In genomic region chr1:191317591-191318196, GRCm38 (mm10) we compare ENCODE assay signal across 8 mouse cellular contexts. TPM values are rescaled to one million over a fixed set of nuclear protein-coding genes. Genes with fewer than 3 reads are reported as not detected.
DNase-seq lines count a peak whose midpoint lies in the region; ATAC-seq and TF ChIP-seq lines count a peak whose summit lies in the region.

Nenf (minus strand) TSS chr1:191318194.

- peak within 1 kb of the TSS; percentile 92 for H3K9ac ChIP-seq in kidney, embryonic 14.5 days (ENCODE audit: low read depth, low read length)
- H3K9ac ChIP-seq in liver, embryonic 11.5 days (ENCODE audit: low read depth, low read length), result peak within 1 kb of the TSS; percentile 87
- peak within 1 kb of the TSS; percentile 85 for H3K9ac ChIP-seq in stomach, embryonic 14.5 days (replicated peaks; ENCODE audit: low read depth, low read length)

- WGBS in heart, embryonic 10.5 days, result under 1% methylated on average over 38 of the region's 54 CpGs
- WGBS in kidney, embryonic 14.5 days, result under 1% methylated on average over 53 of the region's 54 CpGs
- under 1% methylated on average over 52 of the region's 54 CpGs for WGBS in liver, embryonic 11.5 days
- WGBS in stomach, embryonic 14.5 days, result under 1% methylated on average over 54 of the region's 54 CpGs

- H3K27me3 ChIP-seq in heart, embryonic 10.5 days (ENCODE audit: insufficient read depth, poor library complexity, severe bottlenecking), result no peaks in the 10 kb centered on the region
- H3K27me3 ChIP-seq in kidney, embryonic 14.5 days (ENCODE audit: control insufficient read depth, insufficient read depth, low read length), result no peaks in the 10 kb centered on the region; the same call in 1 of the 2 replicates
- no peaks in the 10 kb centered on the region for H3K27me3 ChIP-seq in liver, embryonic 11.5 days (replicated peaks; ENCODE audit: control insufficient read depth, insufficient read depth, low read length)
- H3K27me3 ChIP-seq in stomach, embryonic 14.5 days (ENCODE audit: control insufficient read depth, insufficient read depth, low read length), result no peaks in the 10 kb centered on the region

- H3K9me3 ChIP-seq in heart, embryonic 10.5 days, result no peaks in the 10 kb centered on the region
- H3K9me3 ChIP-seq in kidney, embryonic 14.5 days (ENCODE audit: control insufficient read depth, low read length), result no peaks in the 10 kb centered on the region
- no peaks in the 10 kb centered on the region for H3K9me3 ChIP-seq in liver, embryonic 11.5 days (ENCODE audit: control insufficient read depth, low read length)
- no peaks in the 10 kb centered on the region for H3K9me3 ChIP-seq in stomach, embryonic 14.5 days (ENCODE audit: control insufficient read depth, low read depth, low read length)

- peak within 1 kb of the TSS; percentile 70 for H3K4me2 ChIP-seq in kidney, embryonic 14.5 days (replicated peaks; ENCODE audit: low read depth, low read length)
- H3K4me2 ChIP-seq in liver, embryonic 11.5 days, result peak within 1 kb of the TSS; percentile 88
- peak within 1 kb of the TSS; percentile 65 for H3K4me2 ChIP-seq in stomach, embryonic 14.5 days (replicated peaks; ENCODE audit: low read depth, low read length)

- peak; percentile 20; the same call in 1 of the 2 replicates for TF ChIP-seq CTCF in brain, embryonic 14.5 days (IDR thresholded peaks at IDR 0.05; ENCODE audit: borderline replicate concordance, extremely low read depth, insufficient read depth, insufficient read length)

- H3K4me1 ChIP-seq in heart, embryonic 10.5 days, result peaks cover 30% of the 10 kb centered on the region
- H3K4me1 ChIP-seq in kidney, embryonic 14.5 days (ENCODE audit: control insufficient read depth, insufficient read depth, low read length), result 0 out of 2 replicates have a peak, but pooled peaks cover 4% of the 10 kb centered on the region
- H3K4me1 ChIP-seq in liver, embryonic 11.5 days (replicated peaks; ENCODE audit: control insufficient read depth, insufficient read depth, low read length), result peaks cover 5% of the 10 kb centered on the region
- H3K4me1 ChIP-seq in stomach, embryonic 14.5 days (ENCODE audit: control insufficient read depth, insufficient read depth, low read length), result peaks cover 7% of the 10 kb centered on the region; the same call in 1 of the 2 replicates

- peak; percentile 71 for TF ChIP-seq POLR2A in brain, embryonic 14.5 days (IDR thresholded peaks at IDR 0.05; ENCODE audit: borderline replicate concordance, extremely low read depth, insufficient read depth, insufficient read length, poor library complexity, severe bottlenecking)

- peak within 1 kb of the TSS; percentile 90 for H3K4me3 ChIP-seq in heart, embryonic 10.5 days
- H3K4me3 ChIP-seq in kidney, embryonic 14.5 days (ENCODE audit: low read length), result peak within 1 kb of the TSS; percentile 76
- peak within 1 kb of the TSS; percentile 85 for H3K4me3 ChIP-seq in liver, embryonic 11.5 days (ENCODE audit: low read depth, low read length)
- H3K4me3 ChIP-seq in stomach, embryonic 14.5 days (ENCODE audit: low read depth, low read length), result peak within 1 kb of the TSS; percentile 60

- H3K36me3 ChIP-seq in heart, embryonic 10.5 days, result no peaks in the 10 kb centered on the region
- no peaks in the 10 kb centered on the region for H3K36me3 ChIP-seq in kidney, embryonic 14.5 days (ENCODE audit: control insufficient read depth, insufficient read depth, low read length)
- no peaks in the 10 kb centered on the region for H3K36me3 ChIP-seq in liver, embryonic 11.5 days (ENCODE audit: control insufficient read depth, insufficient read depth, low read length)
- no peaks in the 10 kb centered on the region for H3K36me3 ChIP-seq in stomach, embryonic 14.5 days (ENCODE audit: control insufficient read depth, insufficient read depth, low read length)

- ATAC-seq in erythroblast, adult 5-6 weeks (replicated peaks; ENCODE audit: low FRiP score, poor library complexity, severe bottlenecking), result peak; percentile 89
- ATAC-seq in kidney, embryonic 14.5 days (ENCODE audit: low FRiP score, low TSS enrichment), result peak; percentile 92
- ATAC-seq in liver, embryonic 11.5 days (replicated peaks; ENCODE audit: low FRiP score), result peak; percentile 97
- ATAC-seq in stomach, embryonic 14.5 days (ENCODE audit: insufficient number of reproducible peaks, insufficient read depth, low FRiP score, low read depth), result peak; percentile 92

- peak within 1 kb of the TSS; percentile 99 for H3K27ac ChIP-seq in heart, embryonic 10.5 days
- peak within 1 kb of the TSS; percentile 71; the same call in 1 of the 2 replicates for H3K27ac ChIP-seq in kidney, embryonic 14.5 days (ENCODE audit: low read depth, low read length)
- peak within 1 kb of the TSS; percentile 80 for H3K27ac ChIP-seq in liver, embryonic 11.5 days (ENCODE audit: low read depth, low read length)
- H3K27ac ChIP-seq in stomach, embryonic 14.5 days (ENCODE audit: low read length), result peak within 1 kb of the TSS; percentile 69

- DNase-seq in CD4-positive, CD25-positive, alpha-beta regulatory T cell, adult 2 months (ENCODE audit: low read depth, low spot score), result peak; percentile 88
- DNase-seq in brain, embryonic 14.5 days (ENCODE audit: low read depth), result peak; percentile 83
- peak; percentile 88 for DNase-seq in heart, embryonic 10.5 days (ENCODE audit: low spot score)
- DNase-seq in liver, embryonic 11.5 days (ENCODE audit: low spot score), result peak; percentile 80
- DNase-seq in naive thymus-derived CD4-positive, alpha-beta T cell, adult 2 months (ENCODE audit: low read depth), result peak; percentile 85

RNA-seq across cellular contexts. Expression of gene Nenf, which starts in this region (rescaled TPM):
- polyA plus RNA-seq in brain, embryonic 14.5 days (2012; rRNA removed), result 118 and 133 TPM in 2 replicates
- 2.3 and 21.5 TPM in 2 replicates for total RNA-seq in erythroblast, adult 5-6 weeks (2015; ENCODE audit: low replicate concordance)
- 0.60 and 9.2 TPM in 2 replicates for total RNA-seq in erythroblast, adult 5-6 weeks (2017; ENCODE audit: low replicate concordance)
- 78.2 and 78.6 TPM in 2 replicates for polyA plus RNA-seq in heart, embryonic 10.5 days (2016; fragmentation: Nextera tagmentation; extraction: Ambion mirVana)
- polyA plus RNA-seq in kidney, embryonic 14.5 days (2014; fragmentation: Nextera tagmentation; extraction: Ambion mirVana), result 97.0 and 115 TPM in 2 replicates
- polyA plus RNA-seq in liver, embryonic 11.5 days (2014; fragmentation: Nextera tagmentation; extraction: Ambion mirVana), result 53.6 and 56.4 TPM in 2 replicates
- polyA plus RNA-seq in stomach, embryonic 14.5 days (2014; fragmentation: Nextera tagmentation; extraction: Ambion mirVana), result 140 and 154 TPM in 2 replicates

Comparison
In these comparisons a context has a peak if more than half of its experiments do, and no peak if none do; other contexts are left out.
1. Peak in every context shown above with its lines: DNase-seq, ATAC-seq, H3K4me3 ChIP-seq and H3K27ac ChIP-seq.